Mouse (Mus musculus) CH12F3 (cell line): ENCODE data around the gene Defb35.
"Not testable (repeated sequence)": the region's sequence is repeated elsewhere in the genome, so short reads cannot be mapped to it uniquely, and the experiment has no call there.

Experiments used
- in situ Hi-C: fragments of 300-500 bp; cut with MboI; formaldehyde crosslinking; loops from 2 replicates; pipeline ENCODE4 v1.14.3; 2020; ENCODE audit warnings: low sequenced_read_pairs

The Defb35 gene

GRCm38 (mm10) chr8:21938052-21938451 lies at the start of gene Defb35:
Gene Defb35 (plus strand): TSS chr8:21938352.
- in situ Hi-C loops, result not testable (repeated sequence)

GRCm38 (mm10) chr8:21906290-21906689 lies 31.9 kb upstream of the Defb35 start, which contains the start of gene Defb11:
Gene Defb11 (minus strand): TSS chr8:21906412.
- in situ Hi-C loops, result not testable (repeated sequence)

- in situ Hi-C loops, result no loop called here
These were observed 26.2 kb upstream of the Defb35 start for GRCm38 (mm10) chr8:21911931-21912330.

- in situ Hi-C loops, result no loop called here
These were observed 25.6 kb upstream of the Defb35 start for GRCm38 (mm10) chr8:21912554-21912953.

- in situ Hi-C loops, result no loop called here
These were observed 22.5 kb upstream of the Defb35 start for GRCm38 (mm10) chr8:21915625-21916024.

GRCm38 (mm10) chr8:21930754-21931153 lies 7.4 kb upstream of the Defb35 start:
- in situ Hi-C loops, result not testable (repeated sequence)

- in situ Hi-C loops, result no loop called here
These were observed 5.5 kb upstream of the Defb35 start, which contains the start of gene Defb15 for GRCm38 (mm10) chr8:21932610-21933009. Gene Defb15 (minus strand): TSS chr8:21932710.

GRCm38 (mm10) chr8:21946462-21946861 lies 8.3 kb downstream of the Defb35 start, which contains the start of gene Defb13:
Gene Defb13 (plus strand): TSS chr8:21946762.
- in situ Hi-C loops, result no loop called here

GRCm38 (mm10) chr8:21947311-21948017 lies 9.3 kb downstream of the Defb35 start:
- in situ Hi-C loops, result no loop called here

- in situ Hi-C loops, result loop anchor here (25.0 kb wide), 1 partner anchor 968 kb away; no protein-coding TSS in a partner anchor
These were observed 17.2 kb downstream of the Defb35 start for GRCm38 (mm10) chr8:21955321-21955720.

GRCm38 (mm10) chr8:21956336-21956735 lies 18.2 kb downstream of the Defb35 start:
- in situ Hi-C loops, result loop anchor here (25.0 kb wide), 1 partner anchor 969 kb away; no protein-coding TSS in a partner anchor

GRCm38 (mm10) chr8:21958414-21958813 lies 20.3 kb downstream of the Defb35 start, which contains the start of gene Fam90a1a:
Gene Fam90a1a (plus strand): TSS chr8:21958714.
- in situ Hi-C loops, result loop anchor here (25.0 kb wide), 1 partner anchor 971 kb away; no protein-coding TSS in a partner anchor

GRCm38 (mm10) chr8:21966646-21967045 lies 28.5 kb downstream of the Defb35 start:
- in situ Hi-C loops, result loop anchor here (25.0 kb wide), 1 partner anchor 979 kb away; no protein-coding TSS in a partner anchor

- in situ Hi-C loops, result loop anchor here (25.0 kb wide), 1 partner anchor 982 kb away; no protein-coding TSS in a partner anchor
These were observed 31.3 kb downstream of the Defb35 start, which contains the start of gene Ccdc70 for GRCm38 (mm10) chr8:21969475-21969874. Gene Ccdc70 (plus strand): TSS chr8:21969775.

- in situ Hi-C loops, result no loop called here
These were observed 40.0 kb downstream of the Defb35 start for GRCm38 (mm10) chr8:21978193-21978592.

GRCm38 (mm10) chr8:21981664-21982337 lies 43.6 kb downstream of the Defb35 start:
- in situ Hi-C loops, result no loop called here
